Mouse (Mus musculus): ENCODE results near the gene AC141477.1. TPM values are rescaled to one million over a fixed set of nuclear protein-coding genes. Genes with fewer than 3 reads are reported as not detected.
A peak's percentile ranks its signal among the peaks of the same experiment; 100 is the strongest.

Gene AC141477.1
- polyA plus RNA-seq, 1 experiment from 2014 or later = not detected

DNA sequence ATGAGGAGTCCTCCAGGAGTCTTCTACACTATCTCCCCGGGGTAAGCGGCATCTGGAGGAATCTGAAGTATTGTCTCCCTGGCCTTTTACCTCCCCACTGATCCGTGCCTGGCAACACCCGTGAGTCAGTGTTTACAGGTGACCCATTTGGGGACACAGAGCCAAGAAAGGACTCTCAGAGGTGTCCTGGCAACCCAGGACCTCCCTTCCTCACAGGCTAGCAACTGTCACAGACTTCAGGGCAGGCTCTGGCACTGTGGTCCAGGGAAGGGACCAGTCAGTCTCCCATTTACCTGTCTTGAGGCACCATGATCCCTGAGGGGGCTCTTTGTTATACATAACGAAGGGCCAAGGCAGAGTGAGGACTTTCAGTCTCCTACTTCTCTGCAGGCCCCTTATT lies 8.6 kb upstream of the AC141477.1 start, which contains the start of gene 2610028H24Rik:
2610028H24Rik (plus strand) TSS at position 231 of the 400 bp plus-strand sequence.
- no peak within 1 kb of the TSS for H3K9ac ChIP-seq
- ATAC-seq (replicated peaks) = no peak
- H3K4me3 ChIP-seq = no peak within 1 kb of the TSS
- no peak within 1 kb of the TSS for H3K4me2 ChIP-seq
- H3K27me3 ChIP-seq (replicated peaks) = no peaks in the 10 kb centered on the region
- H3K27ac ChIP-seq = no peak within 1 kb of the TSS
- H3K4me1 ChIP-seq = no peaks in the 10 kb centered on the region
- H3K9me3 ChIP-seq = no peaks in the 10 kb centered on the region
- 63% methylated on average over 5 of the region's 5 CpGs for WGBS
- H3K36me3 ChIP-seq (replicated peaks) = no peaks in the 10 kb centered on the region

DNA sequence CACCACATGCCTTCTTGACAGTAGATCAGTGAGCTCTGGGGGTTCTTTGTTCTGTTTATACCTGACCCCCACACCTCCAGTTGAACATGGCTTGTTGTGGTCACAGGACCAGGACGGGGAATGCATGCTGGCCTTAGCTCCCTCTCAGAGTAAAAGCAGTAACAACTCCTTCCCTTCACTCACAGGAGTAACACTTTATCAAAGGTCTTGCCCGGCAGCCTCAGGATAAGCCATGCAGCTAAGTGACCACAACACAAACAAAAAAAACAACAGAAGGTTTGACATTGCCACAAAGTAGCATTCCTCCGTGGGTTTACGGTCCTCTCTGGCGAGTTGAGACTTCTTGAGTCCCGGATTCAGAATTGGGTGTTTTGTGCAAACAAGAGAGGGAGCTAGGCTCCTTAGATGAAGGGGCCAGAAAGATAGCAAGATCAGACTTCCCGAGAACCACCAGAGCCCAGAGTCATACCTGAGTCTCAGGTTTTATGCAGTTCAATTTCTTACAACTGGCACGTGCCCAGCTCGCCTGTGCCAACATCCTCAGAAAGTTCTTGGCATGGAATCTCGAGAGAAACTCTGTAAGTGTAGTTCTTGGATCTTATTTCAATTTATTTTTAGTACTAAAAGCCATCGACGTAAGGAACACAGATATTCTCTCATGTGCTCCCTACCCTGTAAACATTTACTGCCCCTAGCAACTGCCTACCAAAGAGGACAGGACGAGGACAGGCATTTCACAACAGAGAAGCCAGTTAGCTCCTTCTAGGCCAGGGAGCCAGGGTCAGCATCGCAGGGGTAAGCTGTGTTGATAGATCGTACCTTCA lies 7.4 kb upstream of the AC141477.1 start:
- Histone ChIP-seq H3K27ac (no peak overlapping the region), H3K4me2 (no peak overlapping the region), H3K27me3 (replicated peaks) (no peaks in the 10 kb centered on the region), H3K9me3 (no peaks in the 10 kb centered on the region), H3K36me3 (replicated peaks) (no peaks in the 10 kb centered on the region), H3K9ac (no peak overlapping the region), H3K4me3 (no peak overlapping the region), H3K4me1 (peaks cover 7% of the 10 kb centered on the region)
- no peak for ATAC-seq (replicated peaks)
- 84% methylated on average over 15 of the region's 15 CpGs for WGBS

DNA sequence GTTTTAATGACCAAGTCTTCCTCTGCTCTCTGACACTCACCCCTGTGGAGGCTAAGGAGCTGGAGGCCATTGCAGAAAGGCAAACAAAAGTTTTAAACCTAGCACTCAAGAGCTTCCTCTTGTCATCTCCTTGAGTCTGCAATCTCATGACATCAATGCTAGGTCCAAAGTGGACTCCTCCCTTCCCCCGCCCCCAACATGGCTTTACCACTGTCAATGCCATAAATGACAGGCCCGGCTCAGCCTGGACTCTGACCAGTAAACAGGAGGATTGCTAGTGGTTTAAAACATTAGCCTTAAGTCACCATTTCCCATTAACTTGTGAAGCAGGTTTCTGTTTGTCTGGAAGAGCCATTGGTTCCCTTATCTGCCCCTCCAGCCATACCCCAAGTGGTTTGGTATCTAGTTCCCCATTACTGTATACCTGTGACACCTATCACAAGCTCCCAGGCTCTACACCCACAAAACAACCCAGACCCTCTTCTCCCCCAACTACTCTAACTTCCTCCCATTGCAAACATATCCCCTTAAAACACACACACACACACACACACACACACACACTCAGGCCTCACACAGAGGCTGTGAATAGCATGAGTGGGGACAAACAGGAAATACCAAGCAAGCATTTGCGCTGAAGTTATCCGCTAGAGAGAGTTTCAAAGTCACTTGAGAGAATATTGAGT lies 5.9 kb upstream of the AC141477.1 start:
- no peaks in the 10 kb centered on the region for H3K9me3 ChIP-seq
- no peak overlapping the region for H3K4me2 ChIP-seq
- H3K27me3 ChIP-seq (replicated peaks) = no peaks in the 10 kb centered on the region
- WGBS = 81% methylated on average over 4 of the region's 4 CpGs
- H3K4me1 ChIP-seq = peaks cover 14% of the 10 kb centered on the region
- H3K9ac ChIP-seq = no peak overlapping the region
- no peak overlapping the region for H3K27ac ChIP-seq
- no peak overlapping the region for H3K4me3 ChIP-seq
- H3K36me3 ChIP-seq (replicated peaks) = no peaks in the 10 kb centered on the region
- no peak for ATAC-seq (replicated peaks)

DNA sequence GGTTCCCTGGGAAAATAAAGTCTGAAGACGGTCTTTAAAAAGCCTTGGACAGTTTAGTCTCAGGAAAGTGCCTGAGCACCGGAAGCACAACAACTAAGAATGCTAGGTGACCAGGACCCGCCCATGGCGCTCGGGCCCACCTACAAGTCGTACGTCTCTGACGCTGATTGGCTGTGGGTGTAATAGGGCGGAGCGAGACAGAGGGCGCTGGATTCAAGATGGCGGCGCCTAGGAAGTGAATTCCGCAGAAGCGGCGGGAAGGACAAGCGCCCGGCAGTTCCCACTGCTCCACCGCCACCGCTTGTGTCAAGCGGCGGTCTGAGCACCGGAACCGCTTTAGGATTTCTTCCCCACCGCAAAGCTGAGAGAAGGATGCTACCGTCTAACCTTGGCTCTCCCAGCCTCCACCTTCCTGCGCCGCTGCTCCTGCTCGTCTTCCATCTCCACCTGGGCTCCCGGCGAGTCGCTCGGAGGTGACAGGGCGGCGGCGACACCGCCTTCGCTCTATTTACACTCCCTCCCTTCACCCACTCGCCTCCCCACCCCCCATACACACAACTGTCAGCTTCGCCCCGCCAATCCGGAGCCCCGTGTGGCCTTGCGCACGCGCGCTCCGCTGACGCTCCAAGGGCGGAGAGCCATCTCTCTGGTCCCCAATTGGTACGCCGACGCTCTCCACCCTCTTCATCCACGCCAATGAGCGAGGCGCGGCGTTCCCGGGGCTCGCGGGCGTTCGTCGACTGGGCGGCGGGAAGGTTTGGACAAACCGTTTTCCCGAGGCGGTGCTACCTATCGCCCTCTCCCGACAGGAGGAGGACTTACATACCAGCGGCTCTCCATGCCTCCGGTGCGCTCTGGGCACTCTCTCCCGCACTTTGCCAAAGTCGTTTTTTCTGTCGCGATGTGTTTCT lies 2.2 kb upstream of the AC141477.1 start, which contains the start of gene Pcnt:
Pcnt (minus strand) TSS at position 609 of the 911 bp plus-strand sequence.
- under 1% methylated on average over 78 of the region's 78 CpGs for WGBS
- Histone ChIP-seq H3K4me2 (peak within 1 kb of the TSS; percentile 77), H3K9me3 (no peaks in the 10 kb centered on the region), H3K9ac (peak within 1 kb of the TSS; percentile 57), H3K36me3 (replicated peaks) (no peaks in the 10 kb centered on the region), H3K4me1 (peaks cover 19% of the 10 kb centered on the region), H3K4me3 (peak within 1 kb of the TSS; percentile 82), H3K27ac (peak within 1 kb of the TSS; percentile 89), H3K27me3 (replicated peaks) (no peaks in the 10 kb centered on the region)
- peak; percentile 99 for ATAC-seq (replicated peaks)

GRCm38 (mm10) chr10:76439107-76439890 lies 945 bp downstream of the AC141477.1 start:
- no peaks in the 10 kb centered on the region for H3K9me3 ChIP-seq
- 93% methylated on average over 9 of the region's 9 CpGs for WGBS
- H3K36me3 ChIP-seq (replicated peaks) = peaks cover 25% of the 10 kb centered on the region; the same call in 1 of the 2 replicates
- no peak for ATAC-seq (replicated peaks)
- H3K9ac ChIP-seq = no peak overlapping the region
- peaks cover 19% of the 10 kb centered on the region for H3K4me1 ChIP-seq
- no peaks in the 10 kb centered on the region for H3K27me3 ChIP-seq (replicated peaks)
- H3K27ac ChIP-seq = no peak overlapping the region
- H3K4me2 ChIP-seq = no peak overlapping the region
- H3K4me3 ChIP-seq = no peak overlapping the region

- H3K27me3 ChIP-seq (replicated peaks) = no peaks in the 10 kb centered on the region
- 91% methylated on average over 11 of the region's 11 CpGs for WGBS
- H3K27ac ChIP-seq = no peak overlapping the region
- H3K4me1 ChIP-seq = no peaks in the 10 kb centered on the region
- no peak overlapping the region for H3K4me2 ChIP-seq
- H3K9me3 ChIP-seq = no peaks in the 10 kb centered on the region
- no peak overlapping the region for H3K4me3 ChIP-seq
- no peak overlapping the region for H3K9ac ChIP-seq
- H3K36me3 ChIP-seq (replicated peaks) = peaks cover 60% of the 10 kb centered on the region; the same call in 1 of the 2 replicates
- ATAC-seq (replicated peaks) = no peak
Observed at GRCm38 (mm10) chr10:76433925-76434324, 6.3 kb downstream of the AC141477.1 start.

GRCm38 (mm10) chr10:76425674-76426073 lies 14.6 kb downstream of the AC141477.1 start:
- no peak for ATAC-seq (replicated peaks)
- Histone ChIP-seq H3K9ac (no peak overlapping the region), H3K27ac (no peak overlapping the region), H3K27me3 (replicated peaks) (no peaks in the 10 kb centered on the region), H3K4me1 (no peaks in the 10 kb centered on the region), H3K9me3 (no peaks in the 10 kb centered on the region), H3K4me2 (no peak overlapping the region), H3K4me3 (no peak overlapping the region), H3K36me3 (replicated peaks) (peaks cover 45% of the 10 kb centered on the region)
- 95% methylated on average over 7 of the region's 7 CpGs for WGBS

DNA sequence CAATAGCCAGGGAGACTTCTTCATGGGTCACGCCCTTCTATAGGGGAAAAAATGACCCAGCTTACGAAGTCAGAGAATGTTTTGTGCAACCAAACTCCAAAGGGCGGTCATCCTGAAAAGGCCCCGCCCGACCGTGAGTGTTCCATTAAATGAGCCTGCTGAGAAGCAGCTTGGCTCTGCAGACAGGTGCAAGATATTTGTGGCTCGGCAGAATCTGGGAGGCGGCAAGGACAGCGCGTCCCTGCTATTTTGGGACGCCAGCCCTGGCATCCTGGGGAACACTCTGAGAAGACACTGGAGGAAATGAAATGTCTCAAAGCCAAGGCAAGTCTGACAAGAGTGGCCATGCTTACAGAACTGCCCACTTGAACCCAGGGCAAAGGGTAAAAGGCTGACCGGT lies 23.4 kb downstream of the AC141477.1 start:
- H3K9me3 ChIP-seq = no peaks in the 10 kb centered on the region
- H3K4me2 ChIP-seq = no peak overlapping the region
- H3K4me1 ChIP-seq = no peaks in the 10 kb centered on the region
- no peak overlapping the region for H3K4me3 ChIP-seq
- no peaks in the 10 kb centered on the region for H3K27me3 ChIP-seq (replicated peaks)
- ATAC-seq (replicated peaks) = no peak
- H3K36me3 ChIP-seq (replicated peaks) = peaks cover 36% of the 10 kb centered on the region
- no peak overlapping the region for H3K9ac ChIP-seq
- no peak overlapping the region for H3K27ac ChIP-seq
- 81% methylated on average over 12 of the region's 12 CpGs for WGBS

DNA sequence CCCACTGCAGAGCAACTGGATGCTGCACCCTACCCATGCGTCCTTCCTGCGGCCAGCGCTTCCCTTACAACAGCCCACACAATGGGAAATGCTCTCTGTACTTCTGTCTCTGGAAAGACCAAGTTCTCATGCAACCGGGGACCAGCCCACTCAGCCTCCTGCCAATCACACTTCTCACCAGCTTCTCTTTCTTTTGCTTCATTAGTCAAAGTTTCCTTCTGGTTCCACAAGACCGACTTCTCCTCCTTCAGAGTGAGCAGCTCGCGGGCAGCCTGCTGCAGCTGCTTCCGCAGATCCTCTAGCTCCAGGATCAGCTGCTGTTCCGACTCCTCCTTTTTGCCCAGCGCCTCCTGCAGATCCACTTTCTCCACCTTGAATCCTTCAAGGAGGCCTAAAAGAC lies 31.7 kb downstream of the AC141477.1 start:
- no peaks in the 10 kb centered on the region for H3K27me3 ChIP-seq (replicated peaks)
- H3K9ac ChIP-seq = no peak overlapping the region
- H3K4me1 ChIP-seq = no peaks in the 10 kb centered on the region
- H3K36me3 ChIP-seq (replicated peaks) = peaks cover 55% of the 10 kb centered on the region; the same call in 1 of the 2 replicates
- no peak overlapping the region for H3K27ac ChIP-seq
- no peak for ATAC-seq (replicated peaks)
- no peak overlapping the region for H3K4me3 ChIP-seq
- no peak overlapping the region for H3K4me2 ChIP-seq
- WGBS = 85% methylated on average over 10 of the region's 10 CpGs
- H3K9me3 ChIP-seq = no peaks in the 10 kb centered on the region

- Histone ChIP-seq H3K9me3 (no peaks in the 10 kb centered on the region), H3K27ac (no peak overlapping the region), H3K4me3 (no peak overlapping the region), H3K27me3 (replicated peaks) (no peaks in the 10 kb centered on the region), H3K9ac (no peak overlapping the region), H3K36me3 (replicated peaks) (peaks cover 19% of the 10 kb centered on the region), H3K4me1 (no peaks in the 10 kb centered on the region), H3K4me2 (no peak overlapping the region)
- WGBS = 95% methylated on average over 12 of the region's 12 CpGs
- no peak for ATAC-seq (replicated peaks)
Observed at GRCm38 (mm10) chr10:76392596-76392995, 47.6 kb downstream of the AC141477.1 start.

DNA sequence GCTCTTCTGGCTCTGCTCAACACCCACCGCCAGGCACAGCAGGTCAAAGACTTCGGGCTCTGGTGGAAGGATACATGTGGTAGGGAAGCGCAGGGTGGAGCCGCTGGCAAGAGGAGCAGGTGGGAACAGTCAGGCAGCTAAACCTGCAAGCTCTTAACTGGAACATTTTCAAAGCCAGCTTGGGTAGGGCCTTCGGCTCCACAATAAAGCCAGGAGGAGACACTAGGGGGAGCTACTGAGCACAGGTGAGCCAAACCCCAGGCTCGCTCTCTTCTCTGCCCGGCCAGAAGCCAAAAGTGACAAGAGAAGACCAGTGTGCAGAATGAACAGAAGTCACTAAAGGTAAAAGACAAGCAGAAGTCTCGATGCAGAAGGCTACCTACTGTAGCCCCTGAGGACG lies 48.5 kb downstream of the AC141477.1 start:
- peaks cover 22% of the 10 kb centered on the region for H3K36me3 ChIP-seq (replicated peaks)

More for the DNA sequence above, 48.5 kb downstream of the AC141477.1 start:
- no peak overlapping the region for H3K4me2 ChIP-seq
- H3K27ac ChIP-seq = no peak overlapping the region
- no peaks in the 10 kb centered on the region for H3K9me3 ChIP-seq
- no peak overlapping the region for H3K4me3 ChIP-seq
- 88% methylated on average over 9 of the region's 9 CpGs for WGBS
- H3K27me3 ChIP-seq (replicated peaks) = no peaks in the 10 kb centered on the region
- no peak for ATAC-seq (replicated peaks)
- no peaks in the 10 kb centered on the region for H3K4me1 ChIP-seq
- no peak overlapping the region for H3K9ac ChIP-seq

Data from midbrain, embryonic 15.5 days (tissue).